Mouse (Mus musculus): Measurements from ENCODE around the gene Pdzrn3. TPM values are rescaled to one million over a fixed set of nuclear protein-coding genes. Genes with fewer than 3 reads are reported as not detected.

Pdzrn3 gene
- polyA plus RNA-seq, 2 experiments: 16.5 to 37.9 TPM

GRCm38 (mm10) chr6:101191576-101191975 is 186.1 kb downstream of the Pdzrn3 start:
- H3K27me3 ChIP-seq (ENCODE audit: control insufficient read depth, insufficient read depth, low read length): no peaks in the 10 kb centered on the region
- H3K36me3 ChIP-seq (ENCODE audit: control insufficient read depth, insufficient read depth, low read length): no peaks in the 10 kb centered on the region
- no peak overlapping the region for H3K4me2 ChIP-seq (replicated peaks; ENCODE audit: low read depth, low read length, severe bottlenecking)
- no peak for ATAC-seq (ENCODE audit: low FRiP score, low read depth)
- no peak for DNase-seq (ENCODE audit: low spot score)
- no peak overlapping the region for H3K9ac ChIP-seq (ENCODE audit: low read depth, low read length, severe bottlenecking)
- no peak overlapping the region for H3K4me3 ChIP-seq (replicated peaks; ENCODE audit: low read length)
- no peak overlapping the region for H3K27ac ChIP-seq (replicated peaks; ENCODE audit: low read depth, low read length)
- WGBS: 85% methylated on average over 5 of the region's 5 CpGs
- no peak for TF ChIP-seq POLR2A (IDR thresholded peaks at IDR 0.05; ENCODE audit: borderline replicate concordance, extremely low read depth, insufficient read depth, insufficient read length)
- no peaks in the 10 kb centered on the region for H3K9me3 ChIP-seq (ENCODE audit: control insufficient read depth, low read length)
- H3K4me1 ChIP-seq (ENCODE audit: control insufficient read depth, insufficient read depth, low read length): 0 out of 2 replicates have a peak, but pooled peaks cover 5% of the 10 kb centered on the region

DNA sequence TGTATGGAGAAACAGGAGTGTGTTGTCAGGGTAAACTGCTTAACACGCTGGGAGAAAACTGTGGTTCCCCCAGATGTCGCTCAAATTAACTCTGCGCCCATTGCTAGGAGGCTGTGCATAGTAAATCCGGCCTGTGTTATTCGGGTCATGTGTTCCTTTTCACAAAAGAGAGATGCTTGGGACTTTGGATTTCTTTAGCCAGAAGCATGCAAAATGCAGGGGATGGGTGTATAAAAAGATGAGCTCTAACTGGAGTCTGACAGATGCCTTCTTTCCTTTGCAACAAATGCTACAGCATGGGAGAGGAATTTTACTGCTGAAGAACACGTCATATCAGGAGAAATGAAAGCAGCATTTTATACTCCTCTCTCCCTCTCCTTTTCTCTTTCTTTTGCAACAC is 190.4 kb downstream of the Pdzrn3 start:
- no peak for TF ChIP-seq POLR2A (IDR thresholded peaks at IDR 0.05; ENCODE audit: borderline replicate concordance, extremely low read depth, insufficient read depth, insufficient read length)
- Histone ChIP-seq H3K4me1 (ENCODE audit: control insufficient read depth, insufficient read depth, low read length) (no peaks in the 10 kb centered on the region), H3K36me3 (ENCODE audit: control insufficient read depth, insufficient read depth, low read length) (no peaks in the 10 kb centered on the region), H3K27me3 (ENCODE audit: control insufficient read depth, insufficient read depth, low read length) (no peaks in the 10 kb centered on the region), H3K9ac (ENCODE audit: low read depth, low read length, severe bottlenecking) (no peak overlapping the region), H3K9me3 (ENCODE audit: control insufficient read depth, low read length) (no peaks in the 10 kb centered on the region), H3K4me2 (replicated peaks; ENCODE audit: low read depth, low read length, severe bottlenecking) (no peak overlapping the region), H3K4me3 (replicated peaks; ENCODE audit: low read length) (no peak overlapping the region), H3K27ac (replicated peaks; ENCODE audit: low read depth, low read length) (no peak overlapping the region)
- no peak for DNase-seq (ENCODE audit: low spot score)
- ATAC-seq (ENCODE audit: low FRiP score, low read depth): no peak
- 79% methylated on average over 6 of the region's 6 CpGs for WGBS

DNA sequence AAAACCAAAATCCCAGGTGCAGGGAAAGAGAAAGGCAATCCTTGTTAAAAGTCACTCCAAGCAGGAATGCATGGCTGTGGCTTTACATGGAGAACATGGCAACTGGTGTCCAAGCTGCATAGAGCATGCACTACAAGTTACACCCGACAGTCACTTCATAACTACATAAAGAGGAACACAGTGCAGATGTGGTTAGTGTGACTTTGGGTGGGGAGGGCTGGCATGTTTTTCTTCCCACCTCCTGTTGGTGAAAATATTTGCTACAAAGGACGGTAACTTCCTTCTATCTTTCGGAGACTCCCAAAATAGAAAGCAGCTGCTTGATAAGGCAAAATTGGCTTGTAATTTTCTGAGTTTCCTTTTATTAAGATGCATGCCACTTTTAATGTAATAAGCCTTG is 190.8 kb downstream of the Pdzrn3 start:
- 64% methylated on average over 3 of the region's 3 CpGs for whole genome bisulfite sequencing
- DNase-seq (ENCODE audit: low spot score) (no peak), ATAC-seq (ENCODE audit: low FRiP score, low read depth) (no peak)
- Histone ChIP-seq H3K4me2 (replicated peaks; ENCODE audit: low read depth, low read length, severe bottlenecking) (no peak overlapping the region), H3K27me3 (ENCODE audit: control insufficient read depth, insufficient read depth, low read length) (no peaks in the 10 kb centered on the region), H3K9me3 (ENCODE audit: control insufficient read depth, low read length) (no peaks in the 10 kb centered on the region), H3K9ac (ENCODE audit: low read depth, low read length, severe bottlenecking) (no peak overlapping the region), H3K4me3 (replicated peaks; ENCODE audit: low read length) (no peak overlapping the region), H3K36me3 (ENCODE audit: control insufficient read depth, insufficient read depth, low read length) (no peaks in the 10 kb centered on the region), H3K27ac (replicated peaks; ENCODE audit: low read depth, low read length) (no peak overlapping the region), H3K4me1 (ENCODE audit: control insufficient read depth, insufficient read depth, low read length) (no peaks in the 10 kb centered on the region)
- TF ChIP-seq POLR2A (IDR thresholded peaks at IDR 0.05; ENCODE audit: borderline replicate concordance, extremely low read depth, insufficient read depth, insufficient read length): no peak

GRCm38 (mm10) chr6:101184103-101184785 is 193.5 kb downstream of the Pdzrn3 start:
- WGBS: 68% methylated on average over 10 of the region's 10 CpGs
- Histone ChIP-seq H3K9ac (ENCODE audit: low read depth, low read length, severe bottlenecking) (no peak overlapping the region), H3K9me3 (ENCODE audit: control insufficient read depth, low read length) (no peaks in the 10 kb centered on the region), H3K4me1 (ENCODE audit: control insufficient read depth, insufficient read depth, low read length) (no peaks in the 10 kb centered on the region), H3K36me3 (ENCODE audit: control insufficient read depth, insufficient read depth, low read length) (no peaks in the 10 kb centered on the region), H3K27ac (replicated peaks; ENCODE audit: low read depth, low read length) (no peak overlapping the region), H3K4me3 (replicated peaks; ENCODE audit: low read length) (no peak overlapping the region), H3K27me3 (ENCODE audit: control insufficient read depth, insufficient read depth, low read length) (no peaks in the 10 kb centered on the region), H3K4me2 (replicated peaks; ENCODE audit: low read depth, low read length, severe bottlenecking) (no peak overlapping the region)
- no peak for TF ChIP-seq POLR2A (IDR thresholded peaks at IDR 0.05; ENCODE audit: borderline replicate concordance, extremely low read depth, insufficient read depth, insufficient read length)
- DNase-seq (ENCODE audit: low spot score) (no peak), ATAC-seq (ENCODE audit: low FRiP score, low read depth) (no peak)

DNA sequence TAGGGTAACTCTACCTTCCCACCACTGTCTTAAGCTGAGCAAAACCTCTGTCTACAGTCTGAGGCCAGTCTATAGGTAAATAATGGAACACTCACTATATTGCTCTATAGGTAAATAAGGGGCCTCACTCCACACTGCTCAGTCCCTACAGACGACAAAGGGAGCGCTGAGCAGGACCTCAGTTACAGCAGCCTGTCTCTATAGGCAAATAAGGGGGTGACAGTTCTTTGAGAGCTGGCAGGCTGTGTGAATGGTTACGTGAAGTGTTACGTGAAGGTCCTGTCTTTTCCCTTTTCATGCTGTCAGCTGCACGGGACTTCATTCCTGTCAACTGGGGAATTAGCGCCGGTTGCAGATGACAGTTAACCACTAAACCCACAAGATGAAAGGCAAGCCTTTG is 207.0 kb downstream of the Pdzrn3 start:
- no peak for ATAC-seq (ENCODE audit: low FRiP score, low read depth)
- no peaks in the 10 kb centered on the region for H3K9me3 ChIP-seq (ENCODE audit: control insufficient read depth, low read length)
- no peak for TF ChIP-seq POLR2A (IDR thresholded peaks at IDR 0.05; ENCODE audit: borderline replicate concordance, extremely low read depth, insufficient read depth, insufficient read length)
- H3K4me1 ChIP-seq (ENCODE audit: control insufficient read depth, insufficient read depth, low read length): peaks cover under 1% of the 10 kb centered on the region; the same call in 1 of the 2 replicates
- WGBS: 81% methylated on average over 7 of the region's 7 CpGs
- no peak overlapping the region for H3K4me2 ChIP-seq (replicated peaks; ENCODE audit: low read depth, low read length, severe bottlenecking)
- no peak overlapping the region for H3K4me3 ChIP-seq (replicated peaks; ENCODE audit: low read length)
- H3K36me3 ChIP-seq (ENCODE audit: control insufficient read depth, insufficient read depth, low read length): peaks cover 25% of the 10 kb centered on the region
- no peak for DNase-seq (ENCODE audit: low spot score)
- no peak overlapping the region for H3K27ac ChIP-seq (replicated peaks; ENCODE audit: low read depth, low read length)
- H3K27me3 ChIP-seq (ENCODE audit: control insufficient read depth, insufficient read depth, low read length): no peaks in the 10 kb centered on the region
- no peak overlapping the region for H3K9ac ChIP-seq (ENCODE audit: low read depth, low read length, severe bottlenecking)
